In genomic region chr12:118994328-118995166, GRCm38 (mm10) we compare ENCODE assay signal across 12 mouse cellular contexts. TPM values are rescaled to one million over a fixed set of nuclear protein-coding genes. Genes with fewer than 3 reads are reported as not detected.
DNase-seq lines count a peak whose midpoint lies in the region; ATAC-seq and TF ChIP-seq lines count a peak whose summit lies in the region.
"Had no signal": no experiment of that assay in that cellular context is flagged by ENCODE, and none has a peak within 500 bp of the region (broad histone marks: within the 10 kb centered on the region; RNA-seq: fewer than 3 reads in every experiment).

No protein-coding gene starts in this region.

- no peaks in the 10 kb centered on the region for H3K4me1 ChIP-seq in heart, embryonic 12.5 days (replicated peaks)
- 0 out of 2 replicates have a peak, but pooled peaks cover 2% of the 10 kb centered on the region for H3K4me1 ChIP-seq in midbrain, embryonic 12.5 days
- H3K4me1 ChIP-seq in midbrain, embryonic 10.5 days = no peaks in the 10 kb centered on the region
- no peaks in the 10 kb centered on the region for H3K4me1 ChIP-seq in intestine, embryonic 16.5 days (ENCODE audit: control insufficient read depth, insufficient read depth, low read length)
- no peaks in the 10 kb centered on the region for H3K4me1 ChIP-seq in stomach, postnatal 0 days (replicated peaks; ENCODE audit: control insufficient read depth, insufficient read depth)
- H3K4me1 ChIP-seq: embryonic facial prominence, embryonic 12.5 days; heart, embryonic 13.5 days; limb, embryonic 13.5 days had no signal

- no peaks in the 10 kb centered on the region for H3K36me3 ChIP-seq in heart, embryonic 12.5 days
- H3K36me3 ChIP-seq in midbrain, embryonic 12.5 days = no peaks in the 10 kb centered on the region
- no peaks in the 10 kb centered on the region for H3K36me3 ChIP-seq in midbrain, embryonic 10.5 days
- H3K36me3 ChIP-seq in intestine, embryonic 16.5 days (ENCODE audit: control insufficient read depth, insufficient read depth, low read length) = no peaks in the 10 kb centered on the region
- H3K36me3 ChIP-seq in stomach, postnatal 0 days (ENCODE audit: control insufficient read depth, insufficient read depth, low read length) = no peaks in the 10 kb centered on the region
- H3K36me3 ChIP-seq: embryonic facial prominence, embryonic 12.5 days; heart, embryonic 13.5 days; limb, embryonic 13.5 days had no signal

- WGBS in heart, embryonic 12.5 days = 78% methylated on average over 1 of the region's 1 CpGs
- WGBS in midbrain, embryonic 12.5 days = 86% methylated on average over 1 of the region's 1 CpGs
- WGBS in midbrain, embryonic 10.5 days = 77% methylated on average over 1 of the region's 1 CpGs
- 66% methylated on average over 1 of the region's 1 CpGs for WGBS in intestine, embryonic 16.5 days
- WGBS in stomach, postnatal 0 days = 60% methylated on average over 1 of the region's 1 CpGs

- no peak overlapping the region for H3K9ac ChIP-seq in heart, embryonic 12.5 days
- H3K9ac ChIP-seq in midbrain, embryonic 12.5 days (replicated peaks) = no peak overlapping the region
- H3K9ac ChIP-seq in intestine, embryonic 16.5 days (ENCODE audit: low read depth, low read length) = no peak overlapping the region
- no peak overlapping the region for H3K9ac ChIP-seq in stomach, postnatal 0 days (ENCODE audit: low read length)
- H3K9ac ChIP-seq: embryonic facial prominence, embryonic 12.5 days; heart, embryonic 13.5 days; limb, embryonic 13.5 days had no signal

- no peak overlapping the region for H3K4me3 ChIP-seq in heart, embryonic 12.5 days
- H3K4me3 ChIP-seq in midbrain, embryonic 12.5 days = no peak overlapping the region
- H3K4me3 ChIP-seq in midbrain, embryonic 10.5 days = no peak overlapping the region
- H3K4me3 ChIP-seq in intestine, embryonic 16.5 days (ENCODE audit: low read length) = no peak overlapping the region
- H3K4me3 ChIP-seq in stomach, postnatal 0 days (ENCODE audit: low read depth, low read length) = no peak overlapping the region
- H3K4me3 ChIP-seq: embryonic facial prominence, embryonic 12.5 days; heart, embryonic 13.5 days; limb, embryonic 13.5 days had no signal

- peak; percentile 14 to 27 for DNase-seq in heart, postnatal 10 days
- DNase-seq in midbrain, embryonic 10.5 days (ENCODE audit: low spot score) = no peak
- no peak for DNase-seq in stomach, postnatal 0 days (ENCODE audit: low spot score)
- no peak for DNase-seq in ovary, postnatal 36 days (ENCODE audit: low spot score)
- no peak for DNase-seq in adrenal gland, postnatal 14 days
- DNase-seq: right cerebral cortex, postnatal 25 days had no signal

- no peaks in the 10 kb centered on the region for H3K27me3 ChIP-seq in heart, embryonic 12.5 days (replicated peaks)
- no peaks in the 10 kb centered on the region for H3K27me3 ChIP-seq in midbrain, embryonic 12.5 days
- no peaks in the 10 kb centered on the region for H3K27me3 ChIP-seq in midbrain, embryonic 10.5 days (ENCODE audit: low read depth, poor library complexity, severe bottlenecking)
- no peaks in the 10 kb centered on the region for H3K27me3 ChIP-seq in intestine, embryonic 16.5 days (replicated peaks; ENCODE audit: control insufficient read depth, insufficient read depth, low read length)
- no peaks in the 10 kb centered on the region for H3K27me3 ChIP-seq in stomach, postnatal 0 days (ENCODE audit: control insufficient read depth, insufficient read depth, low read length)
- H3K27me3 ChIP-seq: embryonic facial prominence, embryonic 12.5 days; heart, embryonic 13.5 days; limb, embryonic 13.5 days had no signal

- TF ChIP-seq CTCF in stomach, postnatal 0 days (IDR thresholded peaks at IDR 0.05; ENCODE audit: low read depth) = peak; percentile 76

- ATAC-seq in heart, embryonic 12.5 days (ENCODE audit: insufficient number of reproducible peaks, low FRiP score) = no peak
- peak; percentile 34; the same call in 1 of the 2 replicates for ATAC-seq in midbrain, embryonic 12.5 days (ENCODE audit: low FRiP score, low read depth)
- peak; percentile 56 for ATAC-seq in intestine, embryonic 16.5 days
- ATAC-seq in stomach, postnatal 0 days (ENCODE audit: low FRiP score, low TSS enrichment) = no peak

- no peak for TF ChIP-seq EP300 in stomach, postnatal 0 days (optimal IDR thresholded peaks at IDR 0.05)

- no peak overlapping the region for H3K4me2 ChIP-seq in heart, embryonic 12.5 days
- no peak overlapping the region for H3K4me2 ChIP-seq in midbrain, embryonic 12.5 days (replicated peaks)
- H3K4me2 ChIP-seq in intestine, embryonic 16.5 days (ENCODE audit: low read depth, low read length) = no peak overlapping the region
- H3K4me2 ChIP-seq in stomach, postnatal 0 days (replicated peaks; ENCODE audit: low read depth) = no peak overlapping the region
- H3K4me2 ChIP-seq: embryonic facial prominence, embryonic 12.5 days; heart, embryonic 13.5 days; limb, embryonic 13.5 days had no signal

- H3K9me3 ChIP-seq in heart, embryonic 12.5 days (replicated peaks) = no peaks in the 10 kb centered on the region
- no peaks in the 10 kb centered on the region for H3K9me3 ChIP-seq in midbrain, embryonic 12.5 days
- no peaks in the 10 kb centered on the region; the same call in 1 of the 2 replicates for H3K9me3 ChIP-seq in midbrain, embryonic 10.5 days (replicated peaks)
- no peaks in the 10 kb centered on the region for H3K9me3 ChIP-seq in intestine, embryonic 16.5 days (ENCODE audit: control insufficient read depth, low read length)
- no peaks in the 10 kb centered on the region for H3K9me3 ChIP-seq in stomach, postnatal 0 days (ENCODE audit: control insufficient read depth, low read length)
- H3K9me3 ChIP-seq: embryonic facial prominence, embryonic 12.5 days; limb, embryonic 13.5 days had no signal

- H3K27ac ChIP-seq in heart, embryonic 12.5 days (ENCODE audit: poor library complexity, severe bottlenecking) = no peak overlapping the region
- H3K27ac ChIP-seq in midbrain, embryonic 12.5 days (replicated peaks) = no peak overlapping the region
- H3K27ac ChIP-seq in midbrain, embryonic 10.5 days (replicated peaks) = no peak overlapping the region
- no peak overlapping the region for H3K27ac ChIP-seq in intestine, embryonic 16.5 days (ENCODE audit: low read length)
- no peak overlapping the region for H3K27ac ChIP-seq in stomach, postnatal 0 days (replicated peaks)
- H3K27ac ChIP-seq: embryonic facial prominence, embryonic 12.5 days; heart, embryonic 13.5 days; limb, embryonic 13.5 days had no signal

- intact Hi-C loops in heart, postnatal 10 days (cut with DNase I) = loop anchor here (5.0 to 10.0 kb wide), 2 partner anchors 330 to 988 kb away; no protein-coding TSS in a partner anchor

RNA-seq across cellular contexts. Expression of gene Abcb5, which starts 28.3 kb away (rescaled TPM):
- not detected for total RNA-seq in heart, postnatal 10 days (2021)
- polyA plus RNA-seq in heart, embryonic 12.5 days (2016; fragmentation: Nextera tagmentation; extraction: Ambion mirVana) = not detected in 2 replicates
- polyA plus RNA-seq in midbrain, embryonic 12.5 days (2016; fragmentation: Nextera tagmentation; extraction: Ambion mirVana) = not detected in 2 replicates
- polyA plus RNA-seq in midbrain, embryonic 10.5 days (2016; fragmentation: Nextera tagmentation; extraction: Ambion mirVana) = not detected in 2 replicates
- not detected in 2 replicates for polyA plus RNA-seq in intestine, embryonic 16.5 days (2015; fragmentation: Nextera tagmentation; extraction: Ambion mirVana)
- polyA plus RNA-seq in stomach, postnatal 0 days (2015; fragmentation: Nextera tagmentation; extraction: Ambion mirVana) = not detected in 2 replicates
- 0.19 and 0.26 TPM in 2 replicates for total RNA-seq in adrenal gland, postnatal 14 days (2021)
- polyA plus RNA-seq: embryonic facial prominence, embryonic 12.5 days; heart, embryonic 13.5 days had no signal

Comparison
In these comparisons a context has a peak if more than half of its experiments do, and no peak if none do; other contexts are left out.
1. DNase-seq: peak in heart, postnatal 10 days (2 of 2); none in midbrain, embryonic 10.5 days (single experiment), stomach, postnatal 0 days (single experiment), ovary, postnatal 36 days (single experiment) and adrenal gland, postnatal 14 days (single experiment).
2. ATAC-seq: peak in midbrain, embryonic 12.5 days (single experiment) and intestine, embryonic 16.5 days (single experiment); none in heart, embryonic 12.5 days (single experiment) and stomach, postnatal 0 days (single experiment).